Mouse (Mus musculus): ENCODE measurements at regions not wholly inside any gene's neighbourhood (a gene's known extent, or its start where the extent isn't known, plus 50 kb on each side); places are given as distances from the start of the nearest gene placed in this dataset.

DNA sequence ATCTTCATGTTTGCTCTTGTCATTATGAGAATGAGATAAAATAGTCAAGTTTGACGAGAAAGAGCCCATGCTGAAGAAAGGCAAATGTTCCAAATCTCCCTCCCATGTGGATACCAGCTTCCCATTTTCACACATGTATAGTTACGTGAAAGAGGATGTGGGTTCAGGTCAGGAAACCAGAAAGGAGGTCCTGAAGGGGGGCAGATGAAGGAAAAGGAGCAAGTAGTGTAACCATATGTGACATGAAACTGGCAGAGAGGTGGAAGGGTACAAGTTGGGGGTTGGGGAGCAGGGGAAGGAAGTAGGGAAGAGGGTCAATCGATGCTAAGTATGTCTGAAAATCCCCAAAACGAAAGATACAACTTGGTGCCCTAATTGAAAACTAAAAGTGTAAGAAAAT is 132.6 kb upstream of the Pkn2 start:
- DNase-seq = no peak

- DNase-seq = no peak
Observed at GRCm38 (mm10) chr3:143007047-143007446, 125.2 kb upstream of the Pkn2 start.

DNA sequence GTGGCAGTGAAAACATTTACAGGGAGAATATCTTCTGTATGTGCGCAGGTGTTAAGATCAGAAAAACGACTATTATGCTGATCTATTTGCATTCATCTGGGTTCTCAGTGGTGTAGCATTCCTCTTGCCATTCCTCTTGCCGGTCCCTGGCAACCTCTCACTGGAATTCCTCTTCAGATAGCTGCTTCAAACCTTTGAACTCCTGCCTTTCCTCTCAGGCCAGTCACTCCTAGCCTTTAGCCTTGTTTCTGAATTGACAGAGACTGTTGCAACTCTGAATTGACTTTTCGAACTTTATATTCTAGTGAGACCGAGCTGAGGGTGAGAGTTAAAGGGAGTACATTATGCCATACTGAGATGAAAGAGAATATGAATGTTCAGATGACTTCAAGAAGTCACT is 120.1 kb upstream of the Pkn2 start:
- no peak for DNase-seq

GRCm38 (mm10) chr3:142995981-142996743 is 114.4 kb upstream of the Pkn2 start:
- DNase-seq = no peak

DNA sequence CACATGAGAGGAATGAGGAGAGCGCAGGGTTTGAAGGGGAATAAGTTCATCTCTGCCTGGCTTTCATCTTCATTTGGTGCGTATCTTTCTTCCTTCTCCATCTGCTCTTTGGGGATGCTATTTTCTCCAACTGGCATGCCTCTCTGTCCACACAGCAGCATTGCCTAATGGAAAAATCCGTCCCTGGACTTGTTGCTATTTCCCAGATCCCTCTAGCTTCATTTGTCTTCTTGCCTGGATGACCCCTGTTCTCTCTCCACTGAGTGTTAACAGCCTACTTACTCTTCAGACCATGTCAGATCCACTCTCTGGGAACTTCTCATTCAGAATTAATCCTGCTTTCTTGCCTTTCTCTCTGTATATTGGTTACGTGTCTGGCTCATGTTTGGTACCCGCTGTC is 102.7 kb upstream of the Pkn2 start:
- no peak for DNase-seq

DNA sequence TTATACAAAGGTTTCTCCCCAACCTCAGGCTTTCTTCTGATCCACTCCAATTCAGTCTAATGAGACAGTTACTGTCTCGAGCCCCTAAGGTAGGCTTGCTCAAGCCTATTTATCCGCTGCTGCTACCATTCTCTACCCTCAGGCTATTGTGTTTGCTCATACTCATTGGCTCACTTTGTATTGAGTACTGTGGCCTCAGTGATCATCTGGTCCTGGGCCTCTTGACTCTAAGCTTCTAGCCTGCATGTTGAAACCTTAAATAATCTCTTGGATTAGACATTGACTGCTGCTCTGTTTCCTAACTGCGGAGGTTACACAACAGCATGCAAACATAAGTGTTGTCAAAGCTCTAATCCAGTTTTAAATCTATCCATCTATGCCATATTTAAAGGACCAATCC is 99.4 kb upstream of the Pkn2 start:
- no peak for DNase-seq

DNA sequence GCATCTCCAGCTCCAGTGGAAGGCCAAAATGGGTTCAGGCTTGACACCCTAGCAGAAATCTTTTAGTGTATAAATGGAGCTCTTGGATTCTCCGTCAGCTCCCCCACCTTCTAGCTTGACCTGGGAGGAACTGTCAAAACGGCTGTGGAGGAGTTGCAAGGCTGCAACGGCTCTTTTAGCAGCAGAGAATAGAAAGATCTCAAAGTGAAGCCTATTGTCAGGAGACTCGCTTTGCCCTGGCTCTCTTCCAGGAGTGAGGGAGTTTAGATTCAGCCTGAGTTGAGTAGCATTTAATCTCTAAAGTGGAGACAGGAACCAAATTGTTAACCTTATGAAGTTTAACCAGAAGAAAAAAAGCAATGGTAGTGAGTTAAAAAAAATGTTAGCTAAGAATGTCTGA is 97.4 kb upstream of the Pkn2 start:
- no peak for DNase-seq

GRCm38 (mm10) chr3:142976519-142977394 is 95.0 kb upstream of the Pkn2 start:
- DNase-seq = no peak

- no peak for DNase-seq
Observed at GRCm38 (mm10) chr3:142975606-142976005, 93.8 kb upstream of the Pkn2 start.

- no peak for DNase-seq
Observed at GRCm38 (mm10) chr3:142969501-142969900, 87.7 kb upstream of the Pkn2 start.

DNA sequence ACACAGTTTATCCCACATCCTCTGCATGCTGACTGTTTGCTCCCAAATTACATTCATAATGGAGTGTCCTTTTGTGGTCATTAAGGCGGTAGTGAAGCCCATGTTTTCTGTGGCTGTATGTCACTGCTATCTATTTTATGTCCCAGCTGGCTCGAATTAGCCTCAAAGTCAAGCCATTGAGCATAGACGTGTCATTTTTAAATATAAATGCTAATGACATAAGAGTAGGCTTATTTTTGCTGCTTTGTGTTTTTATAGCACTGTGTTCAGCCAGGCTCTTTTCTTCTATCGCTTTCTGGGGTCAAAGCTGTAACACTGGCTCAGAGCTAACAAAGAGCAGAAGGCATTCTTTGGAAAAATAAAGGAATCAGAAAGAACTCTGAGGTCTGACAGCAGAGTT is 83.8 kb upstream of the Pkn2 start:
- DNase-seq = no peak

DNA sequence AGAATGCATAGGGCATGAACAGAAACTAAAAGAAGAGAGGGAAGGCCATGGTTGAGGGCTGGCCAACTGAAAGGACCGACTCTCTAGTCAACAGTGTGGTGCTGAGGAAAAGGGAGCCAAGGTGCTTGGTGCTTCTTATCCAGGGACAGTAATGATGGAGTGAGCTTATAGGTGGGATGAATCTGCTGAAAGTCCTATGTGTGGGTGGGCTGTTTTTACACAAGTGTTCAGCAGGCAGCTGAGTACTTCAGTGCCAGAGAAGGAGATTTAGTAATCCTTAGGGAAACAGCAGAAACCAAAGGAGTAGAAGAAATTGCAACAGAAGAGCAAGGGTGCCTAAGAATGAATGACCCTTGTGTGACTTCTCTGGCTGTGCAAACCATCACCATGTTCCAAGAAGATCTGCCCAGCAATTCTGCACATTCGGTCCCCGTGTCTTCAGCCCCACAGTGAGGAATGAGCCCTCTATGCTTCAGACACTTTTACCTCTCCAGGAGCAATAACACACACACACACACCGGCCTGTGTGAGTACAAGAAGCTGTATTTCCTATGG is 82.1 kb upstream of the Pkn2 start:
- DNase-seq = no peak

DNA sequence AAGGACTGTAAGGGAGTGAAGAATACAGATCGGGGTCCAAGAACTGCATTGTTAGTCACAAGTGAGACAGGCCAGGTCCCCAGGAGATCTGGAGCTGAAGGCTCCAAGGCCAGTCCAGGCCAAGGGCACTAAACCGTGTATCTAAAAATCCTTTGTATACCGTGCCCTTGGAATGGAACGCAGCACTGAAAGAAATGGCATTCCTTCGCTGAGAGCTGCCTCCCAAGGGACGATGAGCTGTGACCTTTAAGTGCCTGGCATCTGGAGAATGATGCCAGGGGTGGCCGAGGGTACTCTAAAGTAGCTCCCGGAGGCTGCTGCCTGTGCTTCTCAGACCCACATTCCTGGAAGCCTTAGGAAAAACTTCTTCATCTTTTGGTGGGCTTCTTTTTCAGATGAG is 76.0 kb upstream of the Pkn2 start:
- no peak for DNase-seq

GRCm38 (mm10) chr3:142948771-142949170 is 67.0 kb upstream of the Pkn2 start:
- peak; percentile 79 for DNase-seq

DNA sequence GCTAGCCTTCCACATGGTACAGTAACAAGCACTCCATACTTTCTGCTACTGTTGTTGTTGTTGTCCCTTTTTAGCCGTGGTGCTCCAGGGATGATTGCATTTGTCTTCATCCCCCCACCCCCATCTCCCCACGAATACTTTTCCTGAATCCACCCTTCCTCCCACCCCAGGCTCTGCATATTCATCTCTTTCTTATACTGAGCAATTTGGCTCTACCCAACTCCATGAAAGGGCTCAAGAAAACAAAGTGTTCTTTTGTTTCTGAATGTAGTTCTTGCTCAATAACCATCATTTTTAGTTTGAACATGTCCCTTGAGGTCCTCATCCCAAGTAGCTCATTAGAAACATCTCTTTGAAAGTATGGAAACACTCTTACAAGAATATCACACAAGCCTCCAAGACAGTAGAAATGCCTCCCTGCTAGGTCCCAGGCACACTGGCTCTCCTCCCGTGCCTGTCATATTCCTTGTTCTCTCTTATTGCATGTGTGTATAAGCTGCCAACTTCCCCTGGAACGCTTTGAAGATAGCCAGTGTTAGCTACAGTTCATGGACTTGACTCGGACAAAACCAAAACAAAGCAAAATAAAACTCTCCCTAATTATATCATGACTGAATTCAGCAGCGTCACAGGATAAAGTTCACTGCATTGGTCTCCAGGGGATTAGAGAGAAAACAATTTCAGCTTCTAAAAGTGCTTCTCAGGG is 59.7 kb upstream of the Pkn2 start:
- DNase-seq = peak; percentile 51

- peak; percentile 19 for DNase-seq
Observed at GRCm38 (mm10) chr3:142940874-142941273, 59.1 kb upstream of the Pkn2 start.

GRCm38 (mm10) chr3:142939773-142940172 is 58.0 kb upstream of the Pkn2 start:
- no peak for DNase-seq

- DNase-seq = peak; percentile 13
Observed at GRCm38 (mm10) chr3:142935949-142936348, 54.1 kb upstream of the Pkn2 start.

DNA sequence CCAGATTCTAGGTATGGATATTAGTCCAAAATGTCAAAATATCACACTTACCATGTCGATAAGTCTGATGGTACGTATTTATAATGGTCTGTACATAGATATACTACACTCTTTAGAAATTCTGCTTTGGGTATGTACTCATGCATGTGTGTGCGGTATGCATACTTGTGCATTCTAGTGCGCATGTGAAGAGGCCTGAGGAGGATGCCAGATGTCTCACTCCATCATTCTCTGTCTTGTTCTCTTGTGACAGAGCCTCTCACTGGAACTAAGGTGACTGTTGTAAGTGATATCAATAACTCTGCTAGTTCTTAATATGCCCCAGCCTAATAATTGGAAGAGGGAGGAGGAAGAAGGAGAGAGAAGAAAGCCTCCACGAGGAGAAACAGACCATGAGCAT is 52.5 kb upstream of the Pkn2 start:
- no peak for DNase-seq

DNA sequence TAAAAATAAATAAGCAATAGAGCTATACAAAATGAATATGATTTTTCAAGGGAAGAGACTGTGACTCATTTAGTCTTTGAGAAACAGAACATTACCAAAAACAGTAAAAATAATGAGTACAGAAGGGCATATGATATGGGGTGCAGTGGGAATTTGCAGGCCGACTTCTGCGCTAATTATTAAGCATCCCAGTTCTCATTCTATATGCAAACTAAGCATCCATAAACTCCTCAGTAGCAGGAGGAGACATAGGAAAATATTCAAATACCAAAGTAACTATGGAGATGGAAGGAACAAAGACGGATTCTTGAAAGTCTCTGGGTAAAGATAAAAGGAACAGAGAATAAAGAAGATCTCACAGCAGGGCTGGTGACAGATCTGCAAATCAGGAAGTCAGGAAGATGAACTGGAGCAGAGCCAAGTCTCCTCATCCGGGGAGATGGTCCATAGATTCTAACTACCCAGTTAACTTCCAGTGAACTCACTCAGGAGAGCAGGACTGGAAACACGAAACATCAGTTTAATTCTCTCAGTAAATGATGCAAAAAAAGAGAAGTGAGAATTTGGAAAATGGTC is 52.0 kb upstream of the Pkn2 start:
- no peak for DNase-seq
